Mouse (Mus musculus) left cerebral cortex, postnatal 4 days (tissue): ENCODE measurements around the gene Pld4. TPM values are rescaled to one million over a fixed set of nuclear protein-coding genes. Genes with fewer than 3 reads are reported as not detected.

Source experiments
- DNase-seq: peaks from one replicate; pipeline ENCODE4 v3.0.0-alpha.2; 2022
- intact Hi-C: fragments of 180-260 bp; cut with DNase I; formaldehyde crosslinking; loops from one replicate; pipeline ENCODE4 v1.15.1; 2025
- total RNA-seq, 2 experiments: library from RNA; stranded (reverse); gene quantifications; 2 replicates each; pipeline ENCODE4 v1.2.3; 2021

Pld4 gene
- 1 to 10 TPM; 6.2 to 6.6 TPM for total RNA-seq

DNA sequence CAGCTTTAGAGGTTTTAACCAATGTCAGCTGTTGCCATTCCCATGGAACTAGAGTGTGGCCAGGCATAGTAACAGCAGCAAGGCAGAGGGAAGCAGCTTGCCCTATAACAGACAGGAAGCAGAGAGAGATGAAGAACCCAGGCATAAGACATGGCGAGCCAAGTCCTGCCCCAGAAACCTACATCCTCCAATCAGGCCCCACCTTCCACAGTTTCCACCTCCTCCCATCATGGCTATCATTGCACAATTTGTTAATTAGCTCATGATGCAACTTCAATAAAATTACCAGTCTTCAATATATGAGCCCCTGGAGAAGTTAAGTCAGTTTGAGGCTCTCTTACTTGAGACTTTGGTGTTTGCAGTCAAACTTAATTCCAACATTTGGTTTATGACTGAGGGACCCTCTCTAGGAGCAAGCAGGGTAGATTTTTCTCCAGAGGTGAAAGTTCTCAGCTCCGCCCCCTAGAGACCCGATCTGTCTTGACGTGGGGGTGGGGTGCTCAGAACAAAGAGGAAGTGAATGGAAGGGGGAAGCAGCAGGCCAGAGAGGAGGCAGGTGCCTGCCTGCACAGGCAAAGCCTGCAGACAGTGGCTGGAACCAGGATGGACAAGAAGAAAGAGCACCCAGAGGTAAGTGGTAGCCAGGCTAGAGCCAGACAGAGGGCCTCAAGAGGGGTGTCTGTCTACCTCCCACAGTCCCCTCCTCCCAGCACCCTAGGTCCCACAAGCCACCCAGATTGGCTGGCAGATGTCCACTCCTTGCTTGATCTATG is at the start of gene Pld4:
Gene Pld4, plus strand, starts transcription at position 502 of the 773 bp plus-strand sequence.
- intact Hi-C loops = no loop called here
- no peak for DNase-seq

- intact Hi-C loops = no loop called here
- DNase-seq = no peak
Observed at GRCm38 (mm10) chr12:112713984-112714383, 46.5 kb upstream of the Pld4 start.

DNA sequence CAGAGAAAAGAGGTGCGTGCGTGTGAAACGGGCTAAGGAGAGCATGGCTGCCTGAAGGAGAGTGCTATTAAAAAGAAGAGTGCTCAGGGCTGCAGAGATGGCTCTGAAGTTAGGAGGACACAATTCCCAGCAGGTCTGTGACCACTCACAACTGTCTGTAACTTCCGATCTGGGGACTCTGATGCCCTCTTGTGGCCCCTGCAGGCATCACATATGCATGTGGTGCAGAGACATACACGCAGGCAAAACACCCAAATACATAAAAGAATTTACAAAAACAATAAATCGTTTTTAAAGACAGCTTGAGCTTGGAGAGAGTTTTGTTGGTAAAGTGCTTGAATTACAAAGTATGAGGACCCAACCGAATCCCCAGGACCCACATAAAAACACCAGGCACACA is 43.3 kb upstream of the Pld4 start:
- DNase-seq = peak; percentile 66
- intact Hi-C loops = no loop called here

GRCm38 (mm10) chr12:112718995-112719394 is 41.5 kb upstream of the Pld4 start:
- DNase-seq = no peak
- intact Hi-C loops = no loop called here

DNA sequence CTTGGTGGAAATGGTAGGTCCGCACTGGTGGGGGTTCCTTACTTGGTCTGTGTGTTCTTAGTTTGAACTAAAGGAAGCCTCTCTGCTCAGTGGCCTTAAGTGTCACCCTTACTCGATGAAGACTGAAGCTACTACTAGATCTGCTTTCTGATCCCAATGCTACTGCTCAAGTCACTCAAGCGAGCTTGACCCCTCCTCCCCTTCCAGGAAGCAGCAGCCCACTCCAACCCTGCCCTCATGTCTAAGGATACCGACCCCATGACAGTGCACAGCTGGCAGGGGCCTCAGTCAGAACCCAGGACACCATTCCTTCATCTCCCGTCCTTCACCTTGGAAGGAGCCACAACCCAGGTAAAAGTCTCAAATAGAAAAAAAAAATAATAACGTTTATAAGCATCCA is 40.2 kb upstream of the Pld4 start, which contains the start of gene Cep170b:
Gene Cep170b, plus strand, starts transcription at position 240 of the 400 bp plus-strand sequence.
- DNase-seq = no peak
- intact Hi-C loops = no loop called here

GRCm38 (mm10) chr12:112720890-112721423 is 39.5 kb upstream of the Pld4 start:
- no peak for DNase-seq
- intact Hi-C loops = no loop called here

DNA sequence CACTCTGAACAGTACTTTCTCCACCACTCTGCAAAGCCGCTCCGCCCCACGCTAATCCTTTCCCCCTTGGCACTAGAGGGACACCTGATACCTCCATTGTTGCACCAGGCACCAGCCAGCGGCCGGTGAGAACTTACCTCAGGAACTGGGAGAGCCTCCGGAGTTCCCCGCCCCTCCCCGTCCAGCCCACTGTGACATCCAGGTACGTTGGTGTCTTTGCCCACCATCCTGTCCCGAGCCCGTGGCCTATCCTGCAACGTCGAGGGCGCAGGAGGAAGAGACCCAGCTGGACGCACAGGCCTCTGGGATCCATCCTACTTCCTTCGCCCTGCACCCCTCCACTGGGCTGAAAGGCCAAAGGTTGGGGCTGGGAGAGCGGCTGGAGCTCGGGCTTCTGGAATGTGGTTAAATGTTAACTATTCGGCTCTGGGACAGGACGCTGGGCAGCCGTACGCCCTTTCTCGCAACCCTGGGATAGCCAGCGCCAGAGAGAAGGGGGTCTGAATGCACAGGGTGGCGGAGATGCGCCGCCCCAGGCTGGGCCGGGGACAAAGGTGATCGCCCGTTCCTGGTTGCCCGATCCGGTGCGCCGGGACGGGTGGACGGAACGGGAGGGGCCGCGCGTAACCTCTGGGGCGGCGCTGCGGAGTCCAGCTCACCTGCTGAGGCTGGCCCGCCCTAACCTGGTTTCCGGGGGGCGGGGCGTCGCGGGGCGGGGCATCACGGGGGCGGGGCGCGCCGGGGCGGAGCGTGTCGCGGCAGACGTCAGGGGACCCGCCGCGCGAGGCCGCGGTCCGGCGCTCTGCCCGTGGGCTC is 38.8 kb upstream of the Pld4 start:
- intact Hi-C loops = no loop called here
- no peak for DNase-seq

DNA sequence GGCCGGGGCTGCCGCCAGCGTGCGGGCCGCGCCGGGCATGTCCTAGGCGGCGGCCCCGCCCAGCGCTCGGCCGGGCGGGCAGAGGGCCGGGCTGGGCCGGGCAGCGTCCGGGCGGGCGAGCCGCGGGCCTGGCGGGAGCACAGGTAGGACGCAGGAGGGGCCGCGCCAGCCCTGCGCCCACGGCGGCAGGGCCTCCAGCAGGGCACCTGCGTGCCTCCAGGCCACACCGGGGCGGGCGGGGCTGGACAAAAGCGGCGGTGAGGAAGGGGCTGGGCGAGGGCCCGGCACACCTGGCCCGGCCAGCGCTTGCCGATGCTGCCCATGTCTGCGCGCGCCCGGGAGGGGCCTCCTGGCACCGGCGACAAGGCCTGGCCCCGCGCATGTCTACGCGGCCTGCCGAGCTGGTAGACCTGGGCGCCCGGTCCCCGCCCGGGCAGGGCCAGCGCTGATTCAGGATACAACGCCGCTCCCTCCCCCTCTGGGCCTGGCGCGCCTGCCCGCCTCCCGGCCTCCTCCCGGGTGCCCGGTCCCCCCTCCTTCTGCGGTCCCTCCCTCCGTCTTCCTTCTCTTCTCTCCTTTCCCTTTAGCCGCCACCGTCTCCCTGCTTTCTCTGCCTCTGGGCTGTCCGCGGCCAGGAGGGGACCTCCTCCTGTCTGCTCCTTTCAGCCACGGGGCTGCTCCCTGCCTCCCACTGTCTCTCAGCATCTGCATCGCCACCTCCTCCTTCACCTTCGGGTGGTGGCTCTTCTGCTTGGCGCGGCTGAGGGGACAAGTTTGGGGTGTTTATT is 38.0 kb upstream of the Pld4 start:
- DNase-seq = no peak
- intact Hi-C loops = no loop called here

DNA sequence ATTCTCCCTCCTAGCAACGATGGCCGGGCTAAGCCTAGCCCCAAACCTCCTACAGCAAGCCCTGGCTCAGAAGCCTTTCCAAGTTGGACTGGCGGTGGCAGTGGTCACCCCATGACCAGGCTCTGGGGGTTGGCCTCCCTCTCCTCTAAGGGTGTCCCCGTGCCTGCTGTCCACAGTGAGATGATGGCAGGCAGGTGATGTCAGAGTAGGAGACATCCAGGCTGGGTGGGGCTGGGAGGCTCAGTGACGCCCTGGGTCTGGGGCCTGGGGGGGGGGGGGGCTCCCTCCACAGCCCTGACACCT is 37.5 kb upstream of the Pld4 start:
- intact Hi-C loops = no loop called here
- DNase-seq = no peak

GRCm38 (mm10) chr12:112723445-112723844 is 37.0 kb upstream of the Pld4 start:
- intact Hi-C loops = no loop called here
- DNase-seq = no peak

DNA sequence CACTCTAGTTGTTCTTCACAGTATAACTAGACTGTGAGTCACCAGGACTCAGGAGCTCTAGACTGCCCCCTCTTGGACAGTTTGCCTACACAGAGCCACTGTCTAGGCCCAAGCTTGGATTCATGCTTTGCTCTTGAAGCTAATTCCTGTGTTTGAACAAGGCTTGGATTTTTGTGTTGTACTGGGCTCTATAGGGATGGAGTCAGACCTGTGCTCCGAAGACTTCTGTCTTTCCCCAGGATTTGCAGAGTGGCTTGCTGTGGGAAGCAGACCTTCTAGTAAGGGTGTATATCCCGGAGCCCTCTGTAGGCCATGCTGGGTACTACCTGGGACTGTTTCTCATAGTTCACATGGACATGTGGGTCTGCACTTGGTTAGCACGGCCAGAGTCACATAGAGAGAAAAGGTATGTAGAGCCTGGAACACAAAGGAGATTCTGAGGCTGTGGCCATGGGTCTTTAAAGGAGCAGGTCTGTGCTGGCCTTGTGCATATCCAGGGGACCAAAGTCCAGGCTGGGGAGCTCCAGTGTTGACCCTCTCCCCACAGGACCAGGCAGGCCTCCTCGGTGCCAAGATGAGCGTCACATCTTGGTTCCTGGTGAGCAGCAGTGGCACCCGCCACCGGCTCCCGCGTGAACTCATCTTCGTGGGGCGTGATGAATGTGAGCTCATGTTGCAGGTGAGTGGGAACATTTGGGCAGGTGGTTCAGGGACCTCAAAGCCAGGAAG is 36.2 kb upstream of the Pld4 start:
- peak; percentile 85 for DNase-seq
- intact Hi-C loops = no loop called here

GRCm38 (mm10) chr12:112727801-112728200 is 32.7 kb upstream of the Pld4 start:
- intact Hi-C loops = no loop called here
- no peak for DNase-seq

- no peak for DNase-seq
- intact Hi-C loops = no loop called here
Observed at GRCm38 (mm10) chr12:112730808-112731207, 29.6 kb upstream of the Pld4 start.

- no peak for DNase-seq
- intact Hi-C loops = no loop called here
Observed at GRCm38 (mm10) chr12:112732591-112732990, 27.9 kb upstream of the Pld4 start.

DNA sequence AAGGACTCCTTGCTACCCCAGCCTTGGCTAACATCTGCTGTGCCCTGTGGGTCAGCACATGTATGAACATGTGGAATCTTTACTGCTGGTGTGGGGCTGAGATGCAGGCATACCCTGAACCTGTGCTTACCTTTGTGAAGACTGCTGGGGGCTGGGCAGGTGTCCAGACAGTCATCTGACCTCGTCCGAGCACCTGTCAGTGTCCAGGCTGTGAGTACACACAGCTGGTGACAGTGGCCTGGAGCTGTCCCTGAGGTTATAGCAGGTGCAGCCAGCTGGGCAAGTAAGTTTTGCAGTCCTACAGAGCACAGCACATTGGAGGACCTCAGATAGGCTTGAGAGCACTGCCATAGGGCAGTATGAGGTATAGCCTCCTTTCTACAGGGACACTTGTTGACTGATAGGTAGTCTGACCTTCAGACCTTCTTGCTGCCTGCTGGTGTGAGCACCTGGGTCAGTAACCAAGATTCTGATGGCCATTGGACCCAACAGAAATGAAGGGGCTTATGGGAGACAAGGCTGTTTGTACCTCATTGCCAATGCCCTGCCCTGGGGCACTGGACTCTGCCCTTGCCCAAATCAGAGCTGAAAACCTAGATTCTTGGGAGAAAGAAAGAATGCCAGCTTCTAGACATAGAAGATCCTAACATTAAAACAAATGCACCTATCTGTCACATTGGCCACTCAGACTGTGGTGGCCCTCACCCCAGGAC is 26.2 kb upstream of the Pld4 start:
- peak; percentile 8 for DNase-seq
- intact Hi-C loops = no loop called here

GRCm38 (mm10) chr12:112734881-112735655 is 25.4 kb upstream of the Pld4 start:
- intact Hi-C loops = no loop called here
- DNase-seq = peak; percentile 17

DNA sequence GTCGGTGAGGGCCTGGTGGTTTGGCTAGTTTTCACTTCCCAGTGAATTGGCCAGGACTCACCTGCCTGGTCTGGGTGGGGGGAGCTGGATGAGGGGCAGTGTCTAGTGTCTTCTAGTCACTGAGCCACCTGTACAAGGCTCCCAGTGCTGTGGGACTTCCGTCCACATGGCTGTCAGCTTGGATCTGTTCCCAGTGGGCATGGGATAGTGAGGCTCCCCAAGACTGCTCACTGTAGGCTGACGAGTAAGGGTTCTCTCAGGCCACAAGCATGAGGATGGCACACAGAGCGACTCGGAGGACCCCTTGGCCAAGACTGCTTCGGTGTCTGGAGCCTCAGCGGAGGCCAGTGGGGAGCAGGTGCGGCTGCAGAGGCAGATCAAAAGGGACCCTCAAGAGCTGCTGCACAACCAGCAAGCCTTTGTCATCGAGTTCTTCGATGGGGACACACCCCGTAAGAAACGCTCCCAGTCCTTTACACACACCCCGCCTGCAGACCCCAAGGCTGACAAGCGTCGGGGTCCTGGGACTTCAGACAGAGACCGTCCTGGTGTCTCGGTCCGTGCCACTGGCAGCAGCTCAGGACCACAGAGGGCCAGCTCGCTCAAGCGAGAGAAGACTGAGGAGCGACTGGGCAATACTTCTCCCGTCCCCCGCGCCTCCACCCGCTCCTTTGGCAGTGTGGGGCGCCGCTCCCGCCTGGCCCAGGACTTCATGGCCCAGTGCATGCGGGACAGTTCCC is 24.4 kb upstream of the Pld4 start:
- peak; percentile 71 for DNase-seq
- intact Hi-C loops = no loop called here

DNA sequence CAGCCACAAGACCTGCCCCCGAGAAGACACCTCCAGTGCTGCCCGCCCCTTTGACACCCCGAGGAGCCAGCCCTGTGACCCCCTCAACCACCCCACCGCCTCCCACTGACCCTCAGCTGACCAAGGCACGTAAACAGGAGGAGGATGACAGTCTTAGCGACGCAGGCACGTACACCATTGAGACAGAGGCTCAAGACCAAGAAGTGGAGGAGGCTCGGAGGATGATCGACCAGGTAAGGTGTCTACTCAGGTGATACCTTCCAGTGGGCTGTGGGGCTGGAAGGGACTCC is 23.9 kb upstream of the Pld4 start:
- no peak for DNase-seq
- intact Hi-C loops = no loop called here

GRCm38 (mm10) chr12:112737081-112737480 is 23.4 kb upstream of the Pld4 start:
- intact Hi-C loops = no loop called here
- DNase-seq = peak; percentile 12
